Mouse (Mus musculus): ENCODE data around the gene Rad51d.
A peak's percentile ranks its signal among the peaks of the same experiment; 100 is the strongest.
"Not testable (repeated sequence)": the region's sequence is repeated elsewhere in the genome, so short reads cannot be mapped to it uniquely, and the experiment has no call there.

Gene Rad51d

GRCm38 (mm10) chr11:82890342-82890762, at the start of gene Rad51d:
Gene Rad51d (minus strand): TSS chr11:82890614.
- DNase-seq = peak; percentile 91

- no peak for DNase-seq
Observed at GRCm38 (mm10) chr11:82933186-82933585, 42.8 kb upstream of the Rad51d start.

GRCm38 (mm10) chr11:82931671-82932450, 41.4 kb upstream of the Rad51d start:
- not testable (repeated sequence) for DNase-seq

- DNase-seq = not testable (repeated sequence)
Observed at GRCm38 (mm10) chr11:82931161-82931560, 40.7 kb upstream of the Rad51d start.

- not testable (repeated sequence) for DNase-seq
Observed at GRCm38 (mm10) chr11:82930391-82930955, 40.1 kb upstream of the Rad51d start.

GRCm38 (mm10) chr11:82929633-82929950, 39.2 kb upstream of the Rad51d start:
- no peak for DNase-seq

GRCm38 (mm10) chr11:82928897-82929632, 38.7 kb upstream of the Rad51d start:
- DNase-seq = no peak

GRCm38 (mm10) chr11:82923910-82924309, 33.5 kb upstream of the Rad51d start:
- DNase-seq = not testable (repeated sequence)

GRCm38 (mm10) chr11:82921691-82922090, 31.3 kb upstream of the Rad51d start:
- no peak for DNase-seq

- no peak for DNase-seq
Observed at GRCm38 (mm10) chr11:82920768-82921167, 30.4 kb upstream of the Rad51d start.

- DNase-seq = peak; percentile 74
Observed at GRCm38 (mm10) chr11:82914711-82915352, 24.4 kb upstream of the Rad51d start.

- DNase-seq = no peak
Observed at GRCm38 (mm10) chr11:82910679-82911389, 20.4 kb upstream of the Rad51d start.

GRCm38 (mm10) chr11:82910250-82910649, 19.8 kb upstream of the Rad51d start, which contains the start of gene Unc45b:
Gene Unc45b (plus strand): TSS chr11:82910550.
- no peak for DNase-seq

- DNase-seq = no peak
Observed at GRCm38 (mm10) chr11:82908608-82908989, 18.2 kb upstream of the Rad51d start.

- DNase-seq = peak; percentile 92
Observed at GRCm38 (mm10) chr11:82907651-82908607, 17.5 kb upstream of the Rad51d start, which contains the start of gene Nle1. Gene Nle1 (minus strand): TSS chr11:82908411.

- DNase-seq = no peak
Observed at GRCm38 (mm10) chr11:82905816-82906215, 15.4 kb upstream of the Rad51d start.

GRCm38 (mm10) chr11:82904952-82905351, 14.5 kb upstream of the Rad51d start:
- no peak for DNase-seq

GRCm38 (mm10) chr11:82901606-82902310, 11.3 kb upstream of the Rad51d start:
- DNase-seq = no peak

GRCm38 (mm10) chr11:82899720-82900119, 9.3 kb upstream of the Rad51d start:
- DNase-seq = no peak

- DNase-seq = no peak
Observed at GRCm38 (mm10) chr11:82897478-82897877, 7.1 kb upstream of the Rad51d start.

- DNase-seq = no peak
Observed at GRCm38 (mm10) chr11:82891936-82892335, 1.5 kb upstream of the Rad51d start, which contains the start of gene Fndc8. Gene Fndc8 (plus strand): TSS chr11:82892124.
